Mouse (Mus musculus) CH12.LX (cell line): ENCODE results near the gene 4921524J17Rik.

ENCODE experiments used
- CTCF ChIP-seq, 2 experiments: IDR thresholded peaks in 1 of 2; conservative IDR thresholded peaks in 1 of 2; 2 replicates each; pipeline ENCODE4 v1.5.1; 2011 to 2012; ENCODE audit warnings: low read depth in 2 of 2, low read length in 2 of 2, improper control_type of control experiment in 1 of 2, inconsistent platforms in 1 of 2, mild to moderate bottlenecking in 1 of 2, moderate library complexity in 1 of 2
- E2F4 ChIP-seq: IDR thresholded peaks from 2 replicates; pipeline ENCODE4 v1.6.1; 2011; ENCODE audit warnings: low read depth, low read length, improper control_type of control experiment; ENCODE audit not compliant: insufficient replicate concordance
- EP300 ChIP-seq: IDR thresholded peaks from 2 replicates; pipeline ENCODE4 v1.6.1; 2011; ENCODE audit warnings: low read length, improper control_type of control experiment
- GABPA ChIP-seq: IDR thresholded peaks from 2 replicates; pipeline ENCODE4 v1.6.1; 2012; ENCODE audit warnings: low read depth, low read length, improper control_type of control experiment, inconsistent platforms; ENCODE audit not compliant: insufficient replicate concordance
- KAT2A ChIP-seq: IDR thresholded peaks from 2 replicates; pipeline ENCODE4 v1.6.1; 2012; ENCODE audit warnings: low read length, improper control_type of control experiment, inconsistent platforms; ENCODE audit not compliant: insufficient replicate concordance
- MAFK ChIP-seq: IDR thresholded peaks from 2 replicates; pipeline ENCODE4 v1.6.1; 2011; ENCODE audit warnings: low read length, improper control_type of control experiment; ENCODE audit not compliant: insufficient replicate concordance
- MEF2A ChIP-seq: IDR thresholded peaks from 2 replicates; pipeline ENCODE4 v1.6.1; 2014; ENCODE audit warnings: low read depth, mild to moderate bottlenecking, inconsistent platforms, low read length, improper control_type of control experiment, borderline replicate concordance
- NELFE ChIP-seq: IDR thresholded peaks from 2 replicates; pipeline ENCODE4 v1.6.1; 2011; ENCODE audit warnings: low read depth, low read length, improper control_type of control experiment
- PAX5 ChIP-seq: IDR thresholded peaks from 2 replicates; pipeline ENCODE4 v1.6.1; 2012; ENCODE audit warnings: low read length, inconsistent platforms, mixed read lengths
- POLR2A ChIP-seq: IDR thresholded peaks from 2 replicates; pipeline ENCODE4 v1.6.1; 2011; ENCODE audit warnings: low read depth, mild to moderate bottlenecking, improper control_type of control experiment, low read length
- RCOR1 ChIP-seq: conservative IDR thresholded peaks from 2 replicates; pipeline ENCODE4 v1.6.1; 2012; ENCODE audit warnings: low read depth, mild to moderate bottlenecking, inconsistent platforms, low read length, improper control_type of control experiment
- USF2 ChIP-seq: conservative IDR thresholded peaks from 2 replicates; pipeline ENCODE4 v1.6.1; 2011; ENCODE audit warnings: low read depth, low read length, improper control_type of control experiment
- ZNF384 ChIP-seq: IDR thresholded peaks from 2 replicates; pipeline ENCODE4 v1.6.1; 2012; ENCODE audit warnings: low read depth, low read length, improper control_type of control experiment, inconsistent platforms

DNA sequence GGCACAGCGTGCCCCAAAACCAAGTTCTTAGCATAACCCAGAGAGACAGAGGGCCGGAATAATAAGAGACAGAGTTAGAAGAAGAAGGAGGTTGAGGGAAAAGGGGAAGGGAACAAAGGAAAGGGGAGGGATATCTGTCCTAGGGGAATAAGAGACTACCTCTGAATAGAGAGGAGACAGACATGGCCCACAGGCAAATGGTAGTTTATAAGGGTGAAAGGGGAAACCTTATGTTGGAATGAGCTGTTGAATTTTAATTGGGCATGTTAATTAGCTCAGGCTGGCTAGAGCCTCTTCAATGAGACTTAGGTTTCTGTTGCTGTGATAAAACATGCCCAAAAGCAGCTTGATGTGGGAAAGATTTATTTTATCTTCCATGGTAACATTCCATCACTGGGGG lies 20.6 kb upstream of the 4921524J17Rik start:
- TF ChIP-seq USF2 (no peak), MEF2A (no peak), CTCF (conservative IDR thresholded peaks at IDR 0.05 in 1 of 2, IDR thresholded peaks at IDR 0.05 in 1 of 2; ENCODE audit: low read depth in 2 of 2, low read length in 2 of 2) (no peak), KAT2A (no peak), EP300 (no peak), E2F4 (no peak), PAX5 (no peak), RCOR1 (no peak), MAFK (no peak), NELFE (no peak), ZNF384 (no peak), POLR2A (no peak), GABPA (no peak)
